Mouse (Mus musculus) heart, embryonic 14.5 days (tissue): ENCODE measurements around the gene Hspe1. TPM values are rescaled to one million over a fixed set of nuclear protein-coding genes. Genes with fewer than 3 reads are reported as not detected.
"Not testable (repeated sequence)": the region's sequence is repeated elsewhere in the genome, so short reads cannot be mapped to it uniquely, and the experiment has no call there.

Experiments used
- ATAC-seq: fragments of 200-750 bp; cut with Nextera tagmentation; 2 replicates; pipeline ENCODE4 v1.8.0; 2017; ENCODE audit warnings: low read depth, moderate TSS enrichment; ENCODE audit not compliant: insufficient number of reproducible peaks, insufficient read depth, low FRiP score
- H3K27ac ChIP-seq, 2 experiments: fragments of 200-500 bp in 1 of 2; fragments of 300-500 bp in 1 of 2; sonication (generic) in 1 of 2; replicated peaks in 1 of 2; 2 replicates each; pipeline ENCODE4 v1.5.1; 2012 to 2014; ENCODE audit warnings: low read depth in 2 of 2, low read length in 2 of 2, control low read depth in 1 of 2, mild to moderate bottlenecking in 1 of 2, mixed read lengths in 1 of 2; ENCODE audit not compliant: control insufficient read depth in 1 of 2, insufficient read depth in 1 of 2
- H3K27me3 ChIP-seq: fragments of 300-500 bp; sonication (generic); 2 replicates; pipeline ENCODE4 v1.6.1; 2014; ENCODE audit warnings: mild to moderate bottlenecking, low read length, control low read depth; ENCODE audit not compliant: control insufficient read depth, insufficient read depth
- H3K36me3 ChIP-seq: fragments of 300-500 bp; sonication (generic); 2 replicates; pipeline ENCODE4 v1.6.1; 2014; ENCODE audit warnings: mild to moderate bottlenecking, control low read depth, low read length, mixed read lengths; ENCODE audit not compliant: control insufficient read depth, insufficient read depth
- H3K4me1 ChIP-seq, 2 experiments: fragments of 200-500 bp in 1 of 2; fragments of 300-500 bp in 1 of 2; sonication (generic) in 1 of 2; 2 replicates each; pipeline ENCODE4 v1.6.1; 2012 to 2014; ENCODE audit warnings: low read length in 2 of 2, control low read depth in 1 of 2, mixed read lengths in 1 of 2; ENCODE audit not compliant: control insufficient read depth in 2 of 2, insufficient read depth in 2 of 2
- H3K4me2 ChIP-seq: fragments of 300-500 bp; sonication (generic); 2 replicates; pipeline ENCODE4 v1.6.1; 2014; ENCODE audit warnings: mild to moderate bottlenecking, low read length
- H3K4me3 ChIP-seq, 2 experiments: fragments of 200-500 bp in 1 of 2; fragments of 300-500 bp in 1 of 2; sonication (generic) in 1 of 2; 2 replicates each; pipeline ENCODE4 v1.5.1; 2012 to 2014; ENCODE audit warnings: low read length in 2 of 2, mild to moderate bottlenecking in 2 of 2, control low read depth in 1 of 2, low read depth in 1 of 2, moderate library complexity in 1 of 2; ENCODE audit not compliant: control insufficient read depth in 1 of 2, insufficient read depth in 1 of 2
- H3K9ac ChIP-seq: fragments of 300-500 bp; sonication (generic); 2 replicates; pipeline ENCODE4 v1.6.1; 2014; ENCODE audit warnings: mild to moderate bottlenecking, low read length
- H3K9me3 ChIP-seq: fragments of 300-500 bp; sonication (generic); 2 replicates; pipeline ENCODE4 v1.6.1; 2016; ENCODE audit warnings: low read length, control low read depth; ENCODE audit not compliant: control insufficient read depth
- WGBS: fragments of 180-500 bp; shearing (Covaris S2); extraction: QIAGEN DNeasy Blood & Tissue Kit; methylation state at CpG from one replicate; pipeline ENCODE4 v1.1.7; 2014; 5-methylcytosine and 5-hydroxymethylcytosine counted together
- polyA plus RNA-seq: library from polyadenylated mRNA; unstranded; fragments of >200 nt; fragmentation: Nextera tagmentation; extraction: Ambion mirVana; gene quantifications from 2 replicates; pipeline ENCODE4 v1.2.1, GENCODE M21; 2014

Gene Hspe1
- polyA plus RNA-seq, 1 experiment from 2014 or later: 337 TPM

DNA sequence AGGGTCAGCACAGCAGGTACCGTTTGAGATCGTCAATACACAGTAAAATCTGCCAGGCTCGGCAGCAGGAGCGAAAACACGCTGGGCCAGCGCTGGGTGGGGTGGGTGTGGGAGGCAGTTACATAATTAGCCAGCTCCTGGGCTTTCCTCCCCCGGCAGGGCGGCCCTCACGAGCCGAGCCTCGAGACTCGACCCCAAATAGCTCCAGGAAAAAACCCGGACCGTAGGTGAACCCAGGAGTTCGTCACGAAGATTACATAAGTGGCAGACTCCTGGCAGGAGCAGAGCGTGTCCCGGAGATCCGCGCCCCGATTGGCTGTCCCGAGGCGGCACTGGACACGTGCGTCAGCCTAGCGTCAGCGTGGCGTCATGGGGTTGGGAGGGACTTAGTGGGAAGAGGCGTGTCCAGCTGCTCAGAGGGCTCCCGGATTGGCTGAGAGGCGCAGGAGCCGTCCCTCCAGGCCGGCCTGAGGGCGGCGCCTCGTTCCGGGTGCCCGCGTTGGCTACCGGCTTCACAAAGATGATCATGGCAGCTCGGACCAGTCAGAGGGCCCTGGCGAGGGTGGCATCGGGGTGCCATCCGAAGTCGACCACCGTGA is 35.5 kb upstream of the Hspe1 start, which contains the start of gene Coq10b:
Gene Coq10b (plus strand): TSS at position 416 of the 599 bp plus-strand sequence.
- Histone ChIP-seq H3K4me3 (peak within 1 kb of the TSS; percentile 80 to 81), H3K36me3 (peaks cover 7% of the 10 kb centered on the region; the same call in 1 of the 2 replicates), H3K4me1 (peaks cover 0 to 13% of the 10 kb centered on the region in 2 experiments; a peak in 2 of 4 replicates), H3K27ac (peak within 1 kb of the TSS; percentile 90 to 95), H3K27me3 (no peaks in the 10 kb centered on the region), H3K9ac (peak within 1 kb of the TSS; percentile 79), H3K4me2 (peak within 1 kb of the TSS; percentile 90), H3K9me3 (no peaks in the 10 kb centered on the region; the same call in 1 of the 2 replicates)
- under 1% methylated on average over 41 of the region's 46 CpGs for WGBS
- ATAC-seq: peak; percentile 100

DNA sequence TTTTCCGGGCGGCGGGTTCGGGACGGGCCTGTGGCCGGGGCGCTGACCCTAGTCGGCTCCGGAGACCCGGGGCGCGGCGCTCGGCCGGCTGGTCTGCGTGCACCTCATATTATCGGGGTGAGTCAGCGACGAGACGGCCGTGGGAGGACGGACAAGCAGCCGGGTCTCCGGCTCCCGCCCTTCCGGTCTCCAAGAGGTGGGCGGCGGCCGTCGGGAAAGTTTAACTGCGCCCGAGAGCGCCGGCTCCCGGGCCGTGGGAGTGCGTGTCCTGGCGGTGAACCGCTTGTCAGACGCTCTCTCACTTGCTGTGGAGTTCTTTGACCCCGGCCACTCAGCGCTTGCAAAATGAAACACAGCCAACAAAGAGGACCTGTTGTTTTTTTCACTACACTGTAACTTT is 34.9 kb upstream of the Hspe1 start:
- Histone ChIP-seq H3K27me3 (no peaks in the 10 kb centered on the region), H3K36me3 (peaks cover 7% of the 10 kb centered on the region; the same call in 1 of the 2 replicates), H3K27ac (peak overlapping the region; percentile 90 to 95), H3K9ac (peak overlapping the region; percentile 79), H3K4me1 (peaks cover 0 to 13% of the 10 kb centered on the region in 2 experiments; a peak in 2 of 4 replicates), H3K4me2 (peak overlapping the region; percentile 78), H3K4me3 (peak overlapping the region; percentile 80 to 81), H3K9me3 (no peaks in the 10 kb centered on the region; the same call in 1 of the 2 replicates)
- WGBS: under 1% methylated on average over 42 of the region's 42 CpGs
- ATAC-seq: peak; percentile 62

DNA sequence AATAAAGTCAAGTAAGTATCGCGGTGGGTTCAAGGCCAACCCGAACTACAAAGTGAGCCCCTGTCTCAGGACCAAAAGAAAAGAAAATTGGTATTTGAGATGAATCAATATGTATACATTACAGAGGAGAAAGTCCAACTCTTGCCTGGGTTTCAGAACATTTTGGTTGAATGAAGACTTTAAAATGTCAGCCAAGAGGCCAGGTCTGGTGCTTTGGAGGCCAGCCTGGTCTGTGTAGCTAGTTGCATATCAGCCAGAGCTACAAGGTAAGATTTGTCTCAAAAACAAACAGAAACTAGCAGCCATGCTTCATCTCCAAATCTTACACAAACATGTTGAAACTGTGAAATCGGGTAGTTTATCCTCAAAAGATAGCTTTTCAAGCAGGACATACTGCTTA is 34.3 kb upstream of the Hspe1 start:
- Histone ChIP-seq H3K27ac (peak overlapping the region in 1 of 2 experiments; percentile 95; a peak in 1 of 4 replicates), H3K4me1 (peaks cover 0 to 13% of the 10 kb centered on the region in 2 experiments; a peak in 2 of 4 replicates), H3K9ac (peak overlapping the region; percentile 79), H3K4me3 (peak overlapping the region; percentile 80 to 81; a peak in 3 of 4 replicates), H3K27me3 (no peaks in the 10 kb centered on the region), H3K9me3 (no peaks in the 10 kb centered on the region; the same call in 1 of the 2 replicates), H3K36me3 (peaks cover 7% of the 10 kb centered on the region; the same call in 1 of the 2 replicates), H3K4me2 (peak overlapping the region; percentile 78)
- WGBS: 67% methylated on average over 4 of the region's 4 CpGs
- no peak for ATAC-seq

DNA sequence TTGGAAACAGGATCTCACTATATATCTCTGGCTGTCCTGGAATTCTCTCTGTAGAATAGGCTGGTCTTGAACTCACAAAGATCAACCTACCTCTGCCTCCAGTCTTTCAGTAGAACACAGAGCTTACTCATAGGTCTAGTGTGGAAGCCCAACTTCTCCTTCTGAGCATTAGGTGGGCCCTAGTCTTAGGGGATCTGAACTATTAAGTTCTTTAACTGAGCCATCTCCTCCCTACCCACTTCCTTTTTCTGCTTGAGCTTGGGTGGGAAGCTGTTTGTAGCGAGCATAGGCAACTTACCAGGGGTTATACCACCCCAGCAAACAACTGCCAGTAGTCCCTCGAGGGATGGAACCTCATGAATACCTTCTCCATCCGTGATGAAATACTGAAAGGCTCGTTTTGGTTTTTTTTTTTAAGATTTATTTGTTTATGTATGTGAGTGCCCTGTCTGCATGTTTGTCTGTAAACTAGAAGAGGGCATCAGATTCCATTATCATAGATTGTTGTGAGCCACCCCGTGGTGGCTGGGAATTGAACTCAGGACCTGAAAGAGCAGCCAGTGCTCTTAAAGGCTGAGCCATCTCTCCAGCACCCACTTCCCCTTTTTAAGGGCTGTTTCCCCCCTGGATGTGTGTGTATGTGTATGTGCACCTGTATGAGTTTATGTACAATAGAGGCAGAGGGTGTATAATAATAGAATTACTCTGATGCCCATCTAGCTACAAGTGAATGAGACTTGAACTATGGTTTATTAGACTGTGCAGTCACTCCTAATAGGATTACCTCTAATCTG is 32.4 kb upstream of the Hspe1 start:
- Histone ChIP-seq H3K4me2 (no peak overlapping the region), H3K9ac (no peak overlapping the region), H3K36me3 (peaks cover 7% of the 10 kb centered on the region; the same call in 1 of the 2 replicates), H3K27ac (no peak overlapping the region), H3K27me3 (no peaks in the 10 kb centered on the region), H3K9me3 (no peaks in the 10 kb centered on the region), H3K4me1 (peaks cover 0 to 13% of the 10 kb centered on the region in 2 experiments; a peak in 2 of 4 replicates), H3K4me3 (no peak overlapping the region)
- no peak for ATAC-seq
- WGBS: 84% methylated on average over 5 of the region's 5 CpGs

DNA sequence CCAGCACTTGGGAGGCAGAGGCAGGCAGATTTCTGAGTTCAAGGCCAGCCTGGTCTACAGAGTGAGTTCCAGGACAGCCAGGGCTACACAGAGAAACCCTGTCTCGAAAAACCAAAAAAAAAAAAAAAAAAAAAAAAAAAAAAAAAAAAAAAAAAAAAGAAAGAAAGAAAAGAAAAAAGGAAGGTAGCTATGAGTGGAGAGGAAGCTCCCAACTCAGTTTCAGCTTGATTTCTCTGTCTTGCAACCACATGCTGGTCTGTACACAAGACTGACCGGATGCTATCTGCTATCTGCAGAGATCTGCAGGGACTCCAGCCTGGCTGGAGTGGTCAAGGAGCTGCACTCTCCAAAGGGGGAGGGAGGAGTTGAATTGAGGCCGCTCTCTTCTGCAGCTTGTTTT is 29.5 kb upstream of the Hspe1 start:
- H3K9ac ChIP-seq, H3K27me3 ChIP-seq, H3K4me2 ChIP-seq, H3K27ac ChIP-seq, H3K4me3 ChIP-seq, ATAC-seq, H3K4me1 ChIP-seq, H3K9me3 ChIP-seq: not testable (repeated sequence)
- WGBS: 73% methylated on average over 2 of the region's 3 CpGs
- H3K36me3 ChIP-seq: peaks cover 20% of the 10 kb centered on the region

DNA sequence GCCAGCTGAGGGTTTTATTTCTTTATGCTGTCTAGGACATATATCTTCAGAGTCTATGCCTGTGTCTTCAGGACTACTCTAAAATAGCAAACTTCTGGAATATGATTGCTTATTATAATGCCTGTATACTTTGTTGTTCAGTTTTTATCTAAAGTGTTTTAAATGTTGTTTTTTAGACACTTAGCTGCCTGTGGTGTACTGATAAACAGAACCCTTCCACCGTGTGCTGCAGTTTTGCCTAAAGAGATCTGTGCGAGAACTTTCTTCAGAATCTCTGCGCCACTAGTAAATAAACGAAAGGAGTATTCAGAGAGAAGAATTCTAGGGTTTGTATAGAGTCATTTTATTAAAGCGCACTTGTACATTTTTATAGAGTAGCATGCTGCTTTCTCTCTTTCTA is 26.8 kb upstream of the Hspe1 start:
- no peak for ATAC-seq
- no peak overlapping the region for H3K4me2 ChIP-seq
- H3K9me3 ChIP-seq: no peaks in the 10 kb centered on the region
- H3K4me1 ChIP-seq: no peaks in the 10 kb centered on the region
- WGBS: 85% methylated on average over 5 of the region's 5 CpGs
- H3K9ac ChIP-seq: no peak overlapping the region
- no peak overlapping the region for H3K27ac ChIP-seq
- peaks cover 38% of the 10 kb centered on the region for H3K36me3 ChIP-seq
- no peak overlapping the region for H3K4me3 ChIP-seq
- H3K27me3 ChIP-seq: no peaks in the 10 kb centered on the region

DNA sequence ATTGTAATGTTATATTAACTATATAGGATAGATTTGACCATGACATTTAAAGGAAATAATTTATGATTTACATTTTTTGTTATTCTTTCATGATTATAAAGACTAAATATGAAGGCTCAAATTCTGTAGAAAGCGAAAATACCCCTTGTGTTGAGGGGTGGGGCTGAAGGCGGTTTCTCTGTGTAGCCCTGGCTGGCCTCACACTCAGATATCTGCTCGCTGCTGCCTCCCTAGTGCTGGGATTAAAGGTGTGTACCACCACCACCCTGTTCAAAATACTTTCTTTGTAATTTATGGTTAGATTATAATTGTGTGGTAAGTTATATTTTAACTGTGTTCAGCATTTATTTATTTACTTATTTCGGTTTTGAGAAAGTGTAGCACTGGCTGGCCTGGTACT is 26.2 kb upstream of the Hspe1 start:
- Histone ChIP-seq H3K4me3 (no peak overlapping the region), H3K4me2 (no peak overlapping the region), H3K9me3 (no peaks in the 10 kb centered on the region), H3K27ac (no peak overlapping the region), H3K4me1 (no peaks in the 10 kb centered on the region), H3K9ac (no peak overlapping the region), H3K36me3 (peaks cover 45% of the 10 kb centered on the region), H3K27me3 (no peaks in the 10 kb centered on the region)
- WGBS: 91% methylated on average over 4 of the region's 4 CpGs
- ATAC-seq: no peak
